Mouse (Mus musculus) hindbrain, postnatal 0 days (tissue): ENCODE measurements around the gene Dcp1b. TPM values are rescaled to one million over a fixed set of nuclear protein-coding genes. Genes with fewer than 3 reads are reported as not detected.

Source experiments
- ATAC-seq: fragments of 200-750 bp; cut with Nextera tagmentation; 2 replicates; pipeline ENCODE4 v1.8.0; 2017; ENCODE audit warnings: mild to moderate bottlenecking, moderate TSS enrichment, moderate library complexity
- DNase-seq: peaks from one replicate; pipeline ENCODE4 v3.0.0-alpha.2; 2015; ENCODE audit warnings: low spot score
- H3K27ac ChIP-seq: fragments of 300-500 bp; sonication (generic); 2 replicates; pipeline ENCODE4 v1.5.1; 2014; ENCODE audit warnings: mild to moderate bottlenecking
- H3K27me3 ChIP-seq: fragments of 300-500 bp; sonication (generic); 2 replicates; pipeline ENCODE4 v1.6.1; 2014; ENCODE audit warnings: low read length, mixed read lengths; ENCODE audit not compliant: insufficient read depth
- H3K36me3 ChIP-seq: fragments of 300-500 bp; sonication (generic); 2 replicates; pipeline ENCODE4 v1.6.1; 2014; ENCODE audit warnings: low read length, mixed read lengths; ENCODE audit not compliant: insufficient read depth
- H3K4me1 ChIP-seq: fragments of 300-500 bp; sonication (generic); 2 replicates; pipeline ENCODE4 v1.6.1; 2014; ENCODE audit warnings: antibody characterized with exemption, low read length, mixed read lengths; ENCODE audit not compliant: insufficient read depth
- H3K4me2 ChIP-seq: fragments of 300-500 bp; sonication (generic); 2 replicates; pipeline ENCODE4 v1.6.1; 2014; ENCODE audit warnings: low read depth, mild to moderate bottlenecking, low read length, moderate library complexity, mixed read lengths
- H3K4me3 ChIP-seq: fragments of 300-500 bp; sonication (generic); 2 replicates; pipeline ENCODE4 v1.5.1; 2014; ENCODE audit warnings: low read length
- H3K9ac ChIP-seq: fragments of 300-500 bp; sonication (generic); replicated peaks from 2 replicates; pipeline ENCODE4 v1.6.1; 2014; ENCODE audit warnings: mild to moderate bottlenecking, low read length, moderate library complexity, mixed read lengths
- H3K9me3 ChIP-seq: fragments of 300-500 bp; sonication (generic); 2 replicates; pipeline ENCODE4 v1.6.1; 2016; ENCODE audit warnings: low read length, mixed read lengths
- CTCF ChIP-seq: IDR thresholded peaks from 2 replicates; pipeline ENCODE4 v1.5.1; 2016; ENCODE audit warnings: antibody characterized with exemption, control low read depth, low read depth
- WGBS: fragments of 180-500 bp; shearing (Covaris S2); extraction: QIAGEN DNeasy Blood & Tissue Kit; methylation state at CpG from one replicate; pipeline ENCODE4 v1.1.7; 2014; 5-methylcytosine and 5-hydroxymethylcytosine counted together
- polyA plus RNA-seq: library from polyadenylated mRNA; unstranded; fragments of >200 nt; fragmentation: Nextera tagmentation; extraction: Ambion mirVana; gene quantifications from 2 replicates; pipeline ENCODE4 v1.2.1, GENCODE M21; 2015
- total RNA-seq: library from RNA; depleted of rRNA; stranded (reverse); fragments of >200 nt; gene quantifications from 2 replicates; pipeline ENCODE4 v1.2.3, GENCODE M21; 2014

Gene Dcp1b
- total and polyA plus RNA-seq, 2 experiments from 2014 or later, result 9.4 to 15.7 TPM

DNA sequence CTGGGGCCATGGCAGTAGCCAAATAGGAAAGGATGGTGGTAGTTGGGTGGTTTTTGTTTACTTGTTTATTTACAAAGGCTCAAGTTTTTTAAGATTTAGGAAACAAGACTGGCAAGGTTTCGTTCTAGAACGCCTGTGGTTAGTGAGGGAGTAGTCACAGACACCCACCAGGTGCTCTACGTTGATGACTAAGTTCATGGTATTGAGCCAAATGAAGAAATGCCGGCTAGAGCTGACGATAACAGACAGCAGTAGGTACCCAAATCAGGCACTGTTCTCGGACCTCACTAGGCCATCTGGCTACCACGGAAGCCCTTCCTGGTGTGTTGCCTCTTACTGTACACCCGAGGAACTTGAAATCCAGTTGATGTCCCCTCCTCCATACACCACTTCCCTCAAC, 51.9 kb downstream of the Dcp1b start:
- Histone ChIP-seq H3K9me3 (no peaks in the 10 kb centered on the region), H3K27me3 (no peaks in the 10 kb centered on the region), H3K27ac (no peak overlapping the region), H3K9ac (no peak overlapping the region), H3K4me2 (no peak overlapping the region), H3K36me3 (no peaks in the 10 kb centered on the region), H3K4me1 (peaks cover 11% of the 10 kb centered on the region), H3K4me3 (no peak overlapping the region)
- 90% methylated on average over 8 of the region's 8 CpGs for WGBS
- ATAC-seq (no peak), DNase-seq (no peak)
- no peak for TF ChIP-seq CTCF

DNA sequence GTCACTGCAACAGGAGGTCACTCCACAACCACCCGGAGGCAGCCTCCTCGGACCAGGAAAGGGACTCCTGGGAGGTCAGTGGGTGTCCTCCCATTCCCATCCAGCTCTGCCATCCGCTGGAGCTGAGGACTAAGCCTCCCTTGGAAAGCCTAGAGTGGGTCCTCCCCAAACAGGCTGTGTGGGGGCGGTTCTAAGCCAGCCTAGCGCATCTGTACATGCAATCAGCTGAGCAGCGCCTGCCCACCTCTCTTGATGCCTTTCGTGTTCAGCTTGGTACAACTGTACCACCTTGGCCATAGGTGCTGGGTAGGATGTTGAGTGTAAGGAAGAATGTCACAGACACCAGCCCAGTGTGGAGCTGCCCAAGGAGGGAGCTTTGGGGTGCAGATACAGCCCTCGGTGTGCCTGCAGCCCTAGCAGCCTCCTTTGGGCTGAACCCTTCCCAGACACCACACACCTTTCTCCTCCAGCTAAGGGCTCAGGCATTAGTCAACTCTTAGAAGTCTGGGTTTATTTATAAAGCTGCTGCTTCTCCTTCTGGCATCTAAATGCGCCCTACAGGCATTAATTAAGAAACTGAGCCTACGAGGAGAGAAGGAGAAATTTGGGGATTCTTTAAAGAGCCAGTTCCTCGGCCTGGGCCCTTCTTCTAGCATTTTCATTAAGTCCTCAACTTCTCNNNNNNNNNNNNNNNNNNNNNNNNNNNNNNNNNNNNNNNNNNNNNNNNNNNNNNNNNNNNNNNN, 54.0 kb downstream of the Dcp1b start:
- no peaks in the 10 kb centered on the region for H3K36me3 ChIP-seq
- H3K4me1 ChIP-seq, result peaks cover 11% of the 10 kb centered on the region
- H3K27me3 ChIP-seq, result no peaks in the 10 kb centered on the region
- no peak overlapping the region for H3K4me3 ChIP-seq
- H3K27ac ChIP-seq, result no peak overlapping the region
- no peaks in the 10 kb centered on the region for H3K9me3 ChIP-seq
- H3K9ac ChIP-seq, result no peak overlapping the region
- 85% methylated on average over 11 of the region's 11 CpGs for WGBS
- no peak for TF ChIP-seq CTCF
- no peak overlapping the region for H3K4me2 ChIP-seq
- no peak for ATAC-seq
- DNase-seq, result no peak

DNA sequence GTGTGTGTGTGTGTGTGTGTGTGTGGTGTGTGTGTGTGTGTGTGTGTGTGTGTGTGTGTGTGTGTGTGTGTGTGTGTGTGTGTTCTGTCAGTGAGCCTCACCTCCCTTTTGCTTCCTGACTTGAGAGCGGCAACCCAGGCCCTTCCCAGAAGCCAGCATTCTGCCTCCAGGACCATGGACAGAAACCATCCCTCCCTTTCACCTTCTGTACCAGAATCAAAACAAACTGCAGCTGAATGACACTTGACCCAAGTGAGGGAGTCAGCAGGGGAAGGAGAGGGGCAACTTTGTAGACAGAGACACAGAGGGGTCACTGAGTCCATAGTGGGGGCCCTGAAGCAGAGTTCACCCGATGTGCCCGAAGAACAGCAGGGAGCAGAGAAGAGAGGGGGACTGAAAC, 58.0 kb downstream of the Dcp1b start:
- ATAC-seq (no peak), DNase-seq (no peak)
- TF ChIP-seq CTCF, result no peak
- H3K9me3 ChIP-seq, result no peaks in the 10 kb centered on the region
- WGBS, result 29% methylated on average over 3 of the region's 3 CpGs
- no peak overlapping the region for H3K27ac ChIP-seq
- no peaks in the 10 kb centered on the region for H3K36me3 ChIP-seq
- H3K9ac ChIP-seq, result no peak overlapping the region
- no peaks in the 10 kb centered on the region for H3K27me3 ChIP-seq
- peaks cover 17% of the 10 kb centered on the region for H3K4me1 ChIP-seq
- no peak overlapping the region for H3K4me2 ChIP-seq
- no peak overlapping the region for H3K4me3 ChIP-seq

DNA sequence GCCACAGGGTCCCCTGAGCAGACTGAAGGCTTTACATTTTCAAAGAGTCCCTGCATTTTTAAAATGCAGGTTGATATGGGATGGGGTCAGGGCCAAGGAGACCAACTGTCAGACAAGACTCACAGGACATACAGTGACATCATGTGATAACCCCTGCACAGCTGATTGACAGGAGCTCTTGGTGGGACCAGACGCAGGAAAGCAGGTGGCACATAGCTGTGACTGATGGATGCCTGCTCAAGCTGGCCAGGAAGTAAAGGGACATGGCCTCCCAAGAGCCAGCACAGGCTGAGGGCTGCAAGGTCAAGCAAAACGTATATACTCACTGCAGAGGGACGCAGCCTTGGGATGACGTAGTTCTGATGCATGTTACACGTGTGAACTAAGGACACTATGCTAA, 60.4 kb downstream of the Dcp1b start:
- Histone ChIP-seq H3K27ac (no peak overlapping the region), H3K4me2 (no peak overlapping the region), H3K4me1 (peaks cover 21% of the 10 kb centered on the region), H3K9me3 (no peaks in the 10 kb centered on the region), H3K36me3 (no peaks in the 10 kb centered on the region), H3K27me3 (no peaks in the 10 kb centered on the region), H3K9ac (no peak overlapping the region), H3K4me3 (no peak overlapping the region)
- WGBS, result 78% methylated on average over 5 of the region's 5 CpGs
- ATAC-seq (no peak), DNase-seq (no peak)
- TF ChIP-seq CTCF, result no peak

DNA sequence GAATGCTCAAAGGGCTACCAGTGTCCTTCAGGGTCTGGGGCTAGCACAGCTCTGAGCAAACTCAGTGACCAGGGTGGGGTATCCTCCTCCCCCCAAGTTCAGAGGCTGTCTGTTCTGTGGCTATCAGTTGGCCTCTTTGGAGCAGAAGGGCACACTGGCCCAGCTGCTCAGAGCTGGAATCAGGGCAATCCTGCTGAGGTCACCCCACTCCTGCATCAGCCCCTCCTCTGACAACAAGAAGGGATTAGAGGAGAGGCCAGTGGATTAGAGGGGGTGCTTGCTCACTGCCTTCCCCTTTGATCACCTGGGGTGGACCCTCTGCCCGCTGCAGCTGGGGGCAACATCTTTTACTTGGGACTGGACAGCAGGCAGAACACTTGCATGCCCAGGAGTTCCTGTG, 61.2 kb downstream of the Dcp1b start, which contains the start of gene Cacna2d4:
Gene Cacna2d4, plus strand, starts transcription at position 286 of the 400 bp plus-strand sequence.
- Histone ChIP-seq H3K4me2 (no peak within 1 kb of the TSS), H3K4me3 (no peak within 1 kb of the TSS), H3K27me3 (no peaks in the 10 kb centered on the region), H3K9ac (no peak within 1 kb of the TSS), H3K27ac (0 out of 2 replicates have a peak within 1 kb of the TSS, but pooled peaks have one; percentile 70), H3K4me1 (peaks cover 26% of the 10 kb centered on the region), H3K9me3 (no peaks in the 10 kb centered on the region), H3K36me3 (no peaks in the 10 kb centered on the region)
- 45% methylated on average over 1 of the region's 1 CpGs for WGBS
- no peak for ATAC-seq
- no peak for TF ChIP-seq CTCF
- no peak for DNase-seq

DNA sequence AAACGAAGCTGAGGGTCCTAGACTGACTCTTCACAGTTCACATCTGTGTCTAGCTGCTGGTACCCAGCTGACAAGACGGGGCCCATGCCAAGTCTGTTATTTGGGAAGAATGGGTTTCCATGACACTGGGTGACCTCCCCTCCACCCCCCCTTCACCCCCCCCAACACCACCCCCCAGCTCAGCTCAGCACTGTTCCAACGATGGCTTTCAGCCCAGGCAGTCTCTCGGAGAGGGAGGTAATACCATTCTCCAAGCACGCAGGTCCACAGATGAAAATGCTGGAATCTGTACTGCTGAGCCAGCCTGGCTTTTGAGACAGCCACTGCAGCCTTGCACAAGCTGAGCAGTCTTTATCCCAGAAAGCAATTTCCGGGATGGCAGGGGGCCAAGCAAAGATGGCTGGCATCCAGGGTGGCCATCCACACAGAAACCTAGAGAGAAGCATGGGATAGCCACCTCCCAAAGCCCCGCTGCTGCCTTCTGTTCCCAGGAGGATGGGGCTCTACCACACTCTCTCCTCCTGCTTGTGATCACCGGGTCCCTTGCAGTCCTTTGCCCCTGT, 62.5 kb downstream of the Dcp1b start:
- DNase-seq (peak; percentile 89), ATAC-seq (peak; percentile 93)
- Histone ChIP-seq H3K27me3 (no peaks in the 10 kb centered on the region), H3K36me3 (no peaks in the 10 kb centered on the region), H3K9me3 (no peaks in the 10 kb centered on the region), H3K4me3 (no peak overlapping the region), H3K9ac (no peak overlapping the region), H3K4me2 (no peak overlapping the region), H3K4me1 (peaks cover 28% of the 10 kb centered on the region), H3K27ac (peak overlapping the region; percentile 70)
- WGBS, result 28% methylated on average over 8 of the region's 8 CpGs
- TF ChIP-seq CTCF, result peak; percentile 33
